In the genomic region with DNA sequence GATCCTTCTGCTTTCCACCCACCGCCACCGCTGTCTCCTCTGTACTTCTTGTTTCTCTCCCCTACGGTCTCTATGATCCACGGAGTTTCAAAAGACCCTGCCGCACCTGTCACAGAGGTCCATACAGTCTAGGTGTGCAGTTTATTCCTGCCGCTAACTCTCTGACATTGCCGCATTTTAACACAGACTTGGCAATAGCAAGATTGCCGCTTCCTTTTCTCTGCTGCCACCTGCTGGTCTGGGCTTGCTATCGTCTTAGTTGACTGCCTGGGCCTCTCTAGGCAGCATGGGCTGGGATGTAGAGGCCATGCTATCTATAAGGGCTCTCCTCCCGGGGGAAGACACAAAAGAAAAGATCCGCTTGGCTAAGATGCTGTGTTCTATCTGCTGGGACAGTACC, we compare ENCODE assay signal across 7 mouse cellular contexts. TPM values are rescaled to one million over a fixed set of nuclear protein-coding genes. Genes with fewer than 3 reads are reported as not detected.
DNase-seq lines count a peak whose midpoint lies in the region; ATAC-seq lines count a peak whose summit lies in the region.

No protein-coding gene starts in this region.

- H3K27ac ChIP-seq in intestine, embryonic 16.5 days (ENCODE audit: low read length), result no peak overlapping the region
- H3K27ac ChIP-seq in midbrain, embryonic 15.5 days, result no peak overlapping the region

- peak; percentile 73; the same call in 1 of the 2 replicates for ATAC-seq in intestine, embryonic 16.5 days
- peak; percentile 86 for ATAC-seq in midbrain, embryonic 15.5 days (replicated peaks)

- H3K4me3 ChIP-seq in intestine, embryonic 16.5 days (ENCODE audit: low read length), result no peak overlapping the region
- no peak overlapping the region for H3K4me3 ChIP-seq in midbrain, embryonic 15.5 days

- H3K27me3 ChIP-seq in intestine, embryonic 16.5 days (replicated peaks; ENCODE audit: control insufficient read depth, insufficient read depth, low read length), result no peaks in the 10 kb centered on the region
- H3K27me3 ChIP-seq in midbrain, embryonic 15.5 days (replicated peaks), result no peaks in the 10 kb centered on the region

- H3K4me1 ChIP-seq in intestine, embryonic 16.5 days (ENCODE audit: control insufficient read depth, insufficient read depth, low read length), result no peaks in the 10 kb centered on the region
- H3K4me1 ChIP-seq in midbrain, embryonic 15.5 days, result no peaks in the 10 kb centered on the region

- WGBS in intestine, embryonic 16.5 days, result 47% methylated on average over 11 of the region's 11 CpGs
- WGBS in midbrain, embryonic 15.5 days, result 43% methylated on average over 11 of the region's 11 CpGs

- H3K9ac ChIP-seq in intestine, embryonic 16.5 days (ENCODE audit: low read depth, low read length), result no peak overlapping the region
- no peak overlapping the region for H3K9ac ChIP-seq in midbrain, embryonic 15.5 days

- intact Hi-C loops in left cerebral cortex, postnatal 36 days (cut with DNase I), result loop anchor here (1.0 to 10.0 kb wide), 3 partner anchors 45 to 427 kb away; no protein-coding TSS in a partner anchor

- H3K9me3 ChIP-seq in intestine, embryonic 16.5 days (ENCODE audit: control insufficient read depth, low read length), result no peaks in the 10 kb centered on the region
- H3K9me3 ChIP-seq in midbrain, embryonic 15.5 days, result no peaks in the 10 kb centered on the region

- H3K36me3 ChIP-seq in intestine, embryonic 16.5 days (ENCODE audit: control insufficient read depth, insufficient read depth, low read length), result peaks cover 19% of the 10 kb centered on the region
- peaks cover 11% of the 10 kb centered on the region; the same call in 1 of the 2 replicates for H3K36me3 ChIP-seq in midbrain, embryonic 15.5 days (replicated peaks)

- DNase-seq in adipocyte (ENCODE audit: low spot score), result peak; percentile 86
- DNase-seq in cerebellum, postnatal 14 days, result peak; percentile 94 to 97
- peak; percentile 88 for DNase-seq in gastrocnemius, adult 18-20 months (ENCODE audit: low spot score)
- peak; percentile 73 to 81 for DNase-seq in left cerebral cortex, postnatal 36 days (ENCODE audit: low spot score in 2 of 2)
- DNase-seq in spleen, postnatal 14 days (ENCODE audit: low spot score in 2 of 2), result peak; percentile 69 to 86

- no peak overlapping the region for H3K4me2 ChIP-seq in intestine, embryonic 16.5 days (ENCODE audit: low read depth, low read length)
- H3K4me2 ChIP-seq in midbrain, embryonic 15.5 days, result no peak overlapping the region

RNA-seq across cellular contexts. Expression of a gene that starts 17.2 kb away (rescaled TPM):
- under 1 TPM; 0.26 to 0.62 TPM for total RNA-seq in gastrocnemius, adult 18-20 months (2021)
- 0.97 and 1.2 TPM in 2 replicates for polyA plus RNA-seq in intestine, embryonic 16.5 days (2015; fragmentation: Nextera tagmentation; extraction: Ambion mirVana)
- under 1 TPM in 1 of 2 experiments, not detected in 1; 0.48 TPM for total RNA-seq in left cerebral cortex, postnatal 36 days (2021)
- polyA plus RNA-seq in midbrain, embryonic 15.5 days (2015; fragmentation: Nextera tagmentation; extraction: Ambion mirVana), result 0.35 TPM in 1 of 2 replicates, not detected in the other

RNA-seq across cellular contexts. Expression of a gene that starts 18.2 kb away (rescaled TPM):
- 10 to 100 TPM; 23.2 to 26.3 TPM for total RNA-seq in gastrocnemius, adult 18-20 months (2021)
- 365 and 370 TPM in 2 replicates for polyA plus RNA-seq in intestine, embryonic 16.5 days (2015; fragmentation: Nextera tagmentation; extraction: Ambion mirVana)
- 10 to 100 TPM; 50.8 to 61.6 TPM for total RNA-seq in left cerebral cortex, postnatal 36 days (2021)
- 84.9 and 85.9 TPM in 2 replicates for polyA plus RNA-seq in midbrain, embryonic 15.5 days (2015; fragmentation: Nextera tagmentation; extraction: Ambion mirVana)
